Mouse (Mus musculus) CH12.LX (cell line): ENCODE measurements around the gene Gm12166. TPM values are rescaled to one million over a fixed set of nuclear protein-coding genes. Genes with fewer than 3 reads are reported as not detected.

Source experiments
- DNase-seq: peaks from one replicate; pipeline ENCODE4 v3.0.0-alpha.2; 2013; ENCODE audit errors: extremely low read depth
- H3K27ac ChIP-seq: 2 replicates; pipeline ENCODE4 v1.5.1; 2012; ENCODE audit warnings: low read depth, mild to moderate bottlenecking, control low read depth, moderate library complexity; ENCODE audit not compliant: insufficient read depth
- H3K27me3 ChIP-seq: replicated peaks from 2 replicates; pipeline ENCODE3; 2012; ENCODE audit warnings: inconsistent platforms
- H3K36me3 ChIP-seq, 2 experiments: replicated peaks in 1 of 2; 2 replicates each; pipeline versions ENCODE3 to v1.6.1; 2012; ENCODE audit warnings: inconsistent platforms in 1 of 2, low read length in 1 of 2, mild to moderate bottlenecking in 1 of 2, mixed read lengths in 1 of 2, moderate library complexity in 1 of 2; ENCODE audit not compliant: control insufficient read depth in 1 of 2, insufficient read depth in 1 of 2
- H3K4me1 ChIP-seq, 2 experiments: 2 replicates each; pipeline ENCODE4 v1.6.1; 2012; ENCODE audit warnings: inconsistent platforms in 1 of 2, moderate library complexity in 1 of 2; ENCODE audit not compliant: insufficient read depth in 2 of 2, control insufficient read depth in 1 of 2
- H3K4me2 ChIP-seq: 2 replicates; pipeline ENCODE4 v1.6.1; 2012; ENCODE audit warnings: low read depth, mild to moderate bottlenecking, control low read depth; ENCODE audit not compliant: poor library complexity, insufficient read depth, severe bottlenecking
- H3K4me3 ChIP-seq, 3 experiments: fragments of 150-350 bp in 1 of 3; sonication (generic) in 1 of 3; replicated peaks in 1 of 3; 2 replicates each; pipeline versions ENCODE3 to v1.5.1; 2011 to 2012; ENCODE audit warnings: low read depth in 2 of 3, low read length in 2 of 3, mild to moderate bottlenecking in 2 of 3, moderate library complexity in 2 of 3, control low read depth in 1 of 3, improper control_type of control experiment in 1 of 3, inconsistent platforms in 1 of 3, mixed read lengths in 1 of 3; ENCODE audit not compliant: poor library complexity in 1 of 3
- H3K79me2 ChIP-seq: replicated peaks from 2 replicates; pipeline ENCODE4 v1.6.1; 2012; ENCODE audit warnings: mild to moderate bottlenecking, moderate library complexity; ENCODE audit not compliant: control insufficient read depth, poor library complexity, insufficient read depth, severe bottlenecking; ENCODE audit errors: extremely low read depth
- H3K9ac ChIP-seq: 2 replicates; pipeline ENCODE4 v1.6.1; 2012; ENCODE audit warnings: low read depth, mild to moderate bottlenecking, control low read depth, moderate library complexity; ENCODE audit not compliant: insufficient read depth
- H3K9me3 ChIP-seq: replicated peaks from 2 replicates; pipeline ENCODE3; 2012; ENCODE audit warnings: low read length, inconsistent platforms, mixed read lengths
- CHD1 ChIP-seq: IDR thresholded peaks from 2 replicates; pipeline ENCODE4 v1.6.1; 2012; ENCODE audit warnings: low read depth, low read length, improper control_type of control experiment, inconsistent platforms
- CHD2 ChIP-seq: IDR thresholded peaks from 2 replicates; pipeline ENCODE4 v1.6.1; 2011; ENCODE audit warnings: low read length, improper control_type of control experiment
- CTCF ChIP-seq, 2 experiments: IDR thresholded peaks in 1 of 2; conservative IDR thresholded peaks in 1 of 2; 2 replicates each; pipeline ENCODE4 v1.5.1; 2011 to 2012; ENCODE audit warnings: low read depth in 2 of 2, low read length in 2 of 2, improper control_type of control experiment in 1 of 2, inconsistent platforms in 1 of 2, mild to moderate bottlenecking in 1 of 2, moderate library complexity in 1 of 2
- EP300 ChIP-seq: IDR thresholded peaks from 2 replicates; pipeline ENCODE4 v1.6.1; 2011; ENCODE audit warnings: low read length, improper control_type of control experiment
- GABPA ChIP-seq: IDR thresholded peaks from 2 replicates; pipeline ENCODE4 v1.6.1; 2012; ENCODE audit warnings: low read depth, low read length, improper control_type of control experiment, inconsistent platforms; ENCODE audit not compliant: insufficient replicate concordance
- HCFC1 ChIP-seq: IDR thresholded peaks from 2 replicates; pipeline ENCODE4 v1.6.1; 2012; ENCODE audit warnings: low read depth, mild to moderate bottlenecking, inconsistent platforms, low read length, improper control_type of control experiment
- IRF4 ChIP-seq: IDR thresholded peaks from 2 replicates; pipeline ENCODE4 v1.6.1; 2014; ENCODE audit warnings: low read depth, mild to moderate bottlenecking, inconsistent platforms, low read length, improper control_type of control experiment
- MAX ChIP-seq: IDR thresholded peaks from 2 replicates; pipeline ENCODE4 v1.6.1; 2011; ENCODE audit warnings: low read length, improper control_type of control experiment
- MAZ ChIP-seq: IDR thresholded peaks from 2 replicates; pipeline ENCODE4 v1.6.1; 2012; ENCODE audit warnings: low read depth, mild to moderate bottlenecking, inconsistent platforms, low read length, improper control_type of control experiment, moderate library complexity
- MXI1 ChIP-seq: IDR thresholded peaks from 2 replicates; pipeline ENCODE4 v1.6.1; 2011; ENCODE audit warnings: mild to moderate bottlenecking, low read depth, low read length, improper control_type of control experiment
- PAX5 ChIP-seq: IDR thresholded peaks from 2 replicates; pipeline ENCODE4 v1.6.1; 2012; ENCODE audit warnings: low read length, inconsistent platforms, mixed read lengths
- RCOR1 ChIP-seq: conservative IDR thresholded peaks from 2 replicates; pipeline ENCODE4 v1.6.1; 2012; ENCODE audit warnings: low read depth, mild to moderate bottlenecking, inconsistent platforms, low read length, improper control_type of control experiment
- SIN3A ChIP-seq: IDR thresholded peaks from 2 replicates; pipeline ENCODE4 v1.6.1; 2012; ENCODE audit warnings: low read length, improper control_type of control experiment, inconsistent platforms
- SMC3 ChIP-seq: IDR thresholded peaks from 2 replicates; pipeline ENCODE4 v1.6.1; 2011; ENCODE audit warnings: low read depth, low read length, improper control_type of control experiment
- TCF12 ChIP-seq: IDR thresholded peaks from 2 replicates; pipeline ENCODE4 v1.6.1; 2014; ENCODE audit warnings: low read depth, mild to moderate bottlenecking, inconsistent platforms, low read length, improper control_type of control experiment
- USF1 ChIP-seq: IDR thresholded peaks from 2 replicates; pipeline ENCODE4 v1.6.1; 2014; ENCODE audit warnings: low read depth, mild to moderate bottlenecking, inconsistent platforms, low read length, improper control_type of control experiment
- ZNF384 ChIP-seq: IDR thresholded peaks from 2 replicates; pipeline ENCODE4 v1.6.1; 2012; ENCODE audit warnings: low read depth, low read length, improper control_type of control experiment, inconsistent platforms
- dilution Hi-C: fragments of 300-500 bp; cut with MboI; formaldehyde crosslinking; loops from 2 replicates; pipeline ENCODE4 v1.14.3; 2020; ENCODE audit warnings: low sequenced_read_pairs; ENCODE audit not compliant: extremely low pct_unique_long_range_greater_than_20kb, extremely low pct_ligation_motif_present
- in situ Hi-C: fragments of 300-500 bp; cut with MboI; formaldehyde crosslinking; loops from 3 replicates; pipeline ENCODE4 v1.14.3; 2019; ENCODE audit warnings: low sequenced_read_pairs, low pct_ligation_motif_present, low pct_unique_long_range_greater_than_20kb, mixed read lengths
- polyA plus RNA-seq: library from polyadenylated mRNA; unstranded; fragments of >175 nt; gene quantifications from 2 replicates; pipeline ENCODE4 v1.2.1, GENCODE M21; 2012; ENCODE audit warnings: low read depth; ENCODE audit not compliant: insufficient read length
- total RNA-seq, 2 experiments: library from RNA; depleted of rRNA; stranded (reverse); fragments of 300-350 nt in 1 of 2; fragments of >200 nt in 1 of 2; gene quantifications; 2 replicates each; pipeline ENCODE4 v1.2.3; 2012 to 2014

The Gm12166 gene
- total and polyA plus RNA-seq, 3 experiments, result 2.3 to 19.0 (median 2.9) TPM

- no peak overlapping the region for H3K27ac ChIP-seq
- DNase-seq, result no peak
- H3K4me2 ChIP-seq, result no peak overlapping the region
- no peak overlapping the region for H3K9ac ChIP-seq
- H3K4me3 ChIP-seq, result no peak overlapping the region
- in situ Hi-C loops, result no loop called here
- H3K36me3 ChIP-seq, result no peaks in the 10 kb centered on the region
- H3K4me1 ChIP-seq, result no peaks in the 10 kb centered on the region
- H3K27me3 ChIP-seq, result no peaks in the 10 kb centered on the region
- no peaks in the 10 kb centered on the region for H3K79me2 ChIP-seq
- peaks cover 2% of the 10 kb centered on the region for H3K9me3 ChIP-seq
- TF ChIP-seq IRF4, result no peak
- TF ChIP-seq MXI1, result no peak
- no peak for TF ChIP-seq SMC3
- no peak for TF ChIP-seq GABPA
- no peak for TF ChIP-seq CTCF (conservative IDR thresholded peaks at IDR 0.05 in 1 of 2, IDR thresholded peaks at IDR 0.05 in 1 of 2; ENCODE audit: low read depth in 2 of 2, low read length in 2 of 2)
- no peak for TF ChIP-seq CHD2
- TF ChIP-seq MAZ, result no peak
- no peak for TF ChIP-seq CHD1
- no peak for TF ChIP-seq ZNF384
- no peak for TF ChIP-seq MAX
- TF ChIP-seq, all 38 proteins: peak for 0
- dilution Hi-C loops, result no loop called here
Measured at GRCm38 (mm10) chr11:46025962-46026392, 26.1 kb downstream of the Gm12166 start.

GRCm38 (mm10) chr11:46022983-46023382, 29.1 kb downstream of the Gm12166 start:
- in situ Hi-C loops, result no loop called here
- Histone ChIP-seq H3K27ac (no peak overlapping the region), H3K9me3 (peaks cover 2% of the 10 kb centered on the region), H3K9ac (no peak overlapping the region), H3K4me1 (peaks cover 0 to 4% of the 10 kb centered on the region in 2 experiments; a peak in 2 of 4 replicates), H3K36me3 (no peaks in the 10 kb centered on the region), H3K4me3 (no peak overlapping the region), H3K79me2 (no peaks in the 10 kb centered on the region)
- TF ChIP-seq MAX (no peak), RCOR1 (no peak), HCFC1 (no peak), USF1 (no peak), CHD2 (no peak), PAX5 (no peak), CTCF (conservative IDR thresholded peaks at IDR 0.05 in 1 of 2, IDR thresholded peaks at IDR 0.05 in 1 of 2; ENCODE audit: low read depth in 2 of 2, low read length in 2 of 2) (no peak), CHD1 (no peak), SIN3A (no peak)
- TF ChIP-seq, all 38 proteins: peak for 0
- DNase-seq, result no peak
- no peak overlapping the region for H3K4me2 ChIP-seq
- dilution Hi-C loops, result no loop called here
- H3K27me3 ChIP-seq, result no peaks in the 10 kb centered on the region

GRCm38 (mm10) chr11:46021850-46022249, 30.3 kb downstream of the Gm12166 start:
- H3K9ac ChIP-seq, result no peak overlapping the region
- no peak for TF ChIP-seq EP300
- no peak for TF ChIP-seq USF1
- no peak for TF ChIP-seq TCF12
- no peak for TF ChIP-seq GABPA
- no peak overlapping the region for H3K4me2 ChIP-seq
- no peak for DNase-seq
- in situ Hi-C loops, result no loop called here
- peaks cover 0 to 4% of the 10 kb centered on the region in 2 experiments; a peak in 2 of 4 replicates for H3K4me1 ChIP-seq
- dilution Hi-C loops, result no loop called here
- H3K36me3 ChIP-seq, result no peaks in the 10 kb centered on the region
- H3K79me2 ChIP-seq, result no peaks in the 10 kb centered on the region
- H3K27me3 ChIP-seq, result no peaks in the 10 kb centered on the region
- no peak overlapping the region for H3K4me3 ChIP-seq
- peaks cover 1% of the 10 kb centered on the region for H3K9me3 ChIP-seq
- no peak overlapping the region for H3K27ac ChIP-seq
